Mouse (Mus musculus) MEL (cell line): ENCODE data around the gene Zkscan3.

Experiments
- CTCF ChIP-seq, 3 experiments: IDR thresholded peaks in 2 of 3; conservative IDR thresholded peaks in 1 of 3; 2 replicates each; pipeline ENCODE4 v1.5.1; 2011 to 2012; ENCODE audit warnings: low read length in 3 of 3, low read depth in 2 of 3, mild to moderate bottlenecking in 2 of 3, improper control_type of control experiment in 1 of 3, inconsistent platforms in 1 of 3, mixed read lengths in 1 of 3, moderate library complexity in 1 of 3; ENCODE audit not compliant: control insufficient read depth in 1 of 3, insufficient read depth in 1 of 3, poor library complexity in 1 of 3, severe bottlenecking in 1 of 3
- EP300 ChIP-seq, 2 experiments: IDR thresholded peaks; 2 replicates each; pipeline ENCODE4 v1.6.1; 2011; ENCODE audit warnings: improper control_type of control experiment in 2 of 2, low read length in 2 of 2, low read depth in 1 of 2, mild to moderate bottlenecking in 1 of 2
- NELFE ChIP-seq: IDR thresholded peaks from 2 replicates; pipeline ENCODE4 v1.6.1; 2011; ENCODE audit warnings: low read depth, low read length, improper control_type of control experiment
- POLR2A ChIP-seq, 2 experiments: IDR thresholded peaks; 2 replicates each; pipeline ENCODE4 v1.6.1; 2011 to 2012; ENCODE audit warnings: low read length in 2 of 2, mild to moderate bottlenecking in 2 of 2, control low read depth in 1 of 2, improper control_type of control experiment in 1 of 2, low read depth in 1 of 2, moderate library complexity in 1 of 2; ENCODE audit not compliant: control insufficient read depth in 1 of 2, insufficient read depth in 1 of 2, poor library complexity in 1 of 2
- RCOR1 ChIP-seq: IDR thresholded peaks from 2 replicates; pipeline ENCODE4 v1.6.1; 2012; ENCODE audit warnings: low read depth, mild to moderate bottlenecking, inconsistent platforms, low read length, improper control_type of control experiment
- SIN3A ChIP-seq: IDR thresholded peaks from 2 replicates; pipeline ENCODE4 v1.6.1; 2012; ENCODE audit warnings: low read length, improper control_type of control experiment, inconsistent platforms
- ZKSCAN1 ChIP-seq: IDR thresholded peaks from 2 replicates; pipeline ENCODE4 v1.6.1; 2012; ENCODE audit warnings: low read depth, mild to moderate bottlenecking, inconsistent platforms, low read length, improper control_type of control experiment, moderate library complexity
- ZNF384 ChIP-seq: IDR thresholded peaks from 2 replicates; pipeline ENCODE4 v1.6.1; 2012; ENCODE audit warnings: low read depth, mild to moderate bottlenecking, inconsistent platforms, low read length, improper control_type of control experiment

- TF ChIP-seq CTCF (IDR thresholded peaks at IDR 0.05 in 2 of 3, conservative IDR thresholded peaks at IDR 0.05 in 1 of 3; ENCODE audit: control insufficient read depth in 1 of 3, insufficient read depth in 1 of 3, low read depth in 2 of 3, low read length in 3 of 3, poor library complexity in 1 of 3, severe bottlenecking in 1 of 3) (no peak), POLR2A (IDR thresholded peaks at IDR 0.05; ENCODE audit: control insufficient read depth in 1 of 2, insufficient read depth in 1 of 2, low read depth in 1 of 2, low read length in 2 of 2, poor library complexity in 1 of 2) (peak; percentile 71 to 85; a peak in 3 of 4 replicates), EP300 (IDR thresholded peaks at IDR 0.05; ENCODE audit: low read depth in 1 of 2, low read length in 2 of 2) (peak in 1 of 2 experiments; percentile 31; a peak in 1 of 4 replicates), RCOR1 (no peak), SIN3A (peak; percentile 79), ZNF384 (0 out of 2 replicates have a peak, but pooled peaks have one; percentile 15), NELFE (peak; percentile 81), ZKSCAN1 (no peak)
These were observed at the start of gene Zkscan3 for GRCm38 (mm10) chr13:21402287-21402846.
